Mouse (Mus musculus) layer of hippocampus, adult 18-20 months (tissue): ENCODE results near the gene Il18. TPM values are rescaled to one million over a fixed set of nuclear protein-coding genes. Genes with fewer than 3 reads are reported as not detected.
"Not testable (repeated sequence)": the region's sequence is repeated elsewhere in the genome, so short reads cannot be mapped to it uniquely, and the experiment has no call there.

ENCODE experiments used
- DNase-seq, 2 experiments: peaks; one replicate each; pipeline ENCODE4 v3.0.0; 2022; ENCODE audit warnings: low spot score in 2 of 2
- total RNA-seq, 2 experiments: library from RNA; stranded (reverse); gene quantifications; 2 replicates each; pipeline ENCODE4 v1.2.3; 2021

Gene Il18
- total RNA-seq, 2 experiments from 2014 or later: 25.1 to 27.9 TPM

GRCm38 (mm10) chr9:50603189-50603997 is 48.8 kb downstream of the Il18 start, which contains the start of the genes Sdhd and Timm8b:
Gene Sdhd (minus strand): TSS chr9:50603812.
Gene Timm8b (plus strand): TSS chr9:50603910.
- DNase-seq: peak; percentile 93 to 97

DNA sequence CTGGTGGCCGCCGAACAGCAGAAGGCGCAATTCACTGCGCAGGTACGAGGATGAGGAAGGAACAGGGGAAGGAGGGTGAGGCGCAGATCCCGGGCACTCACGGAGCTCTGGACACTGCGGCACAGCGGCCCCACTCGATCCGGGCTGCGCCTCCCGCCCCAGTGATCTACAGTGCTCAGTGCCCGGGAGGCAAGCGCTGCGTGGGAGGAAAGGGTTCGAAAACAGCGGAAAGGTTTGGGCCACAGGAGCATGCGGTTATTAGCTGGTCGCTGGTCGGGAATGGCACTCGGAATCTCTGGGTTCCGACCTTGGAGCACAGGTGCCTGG is 49.3 kb downstream of the Il18 start:
- DNase-seq: no peak

DNA sequence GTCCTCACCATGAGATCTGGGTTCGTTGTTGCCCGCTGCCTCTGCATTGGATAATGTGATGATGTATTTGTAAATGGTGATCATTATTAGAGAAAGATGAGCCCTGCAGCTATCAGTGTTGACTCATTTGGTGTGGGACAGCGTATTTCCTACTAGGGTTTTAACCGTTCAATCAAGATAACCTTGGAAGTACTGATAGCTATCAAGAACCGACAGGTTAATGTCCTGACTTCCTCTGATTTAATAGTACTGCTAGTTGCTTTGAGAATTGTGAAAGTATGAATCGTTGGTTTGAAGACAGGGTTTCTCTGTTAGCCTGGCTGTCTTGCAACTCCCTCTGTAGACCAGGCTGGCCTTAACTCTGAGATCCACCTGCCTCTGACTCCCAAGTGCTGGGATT is 49.7 kb downstream of the Il18 start:
- DNase-seq: no peak

GRCm38 (mm10) chr9:50612115-50612514 is 57.5 kb downstream of the Il18 start:
- DNase-seq: no peak

GRCm38 (mm10) chr9:50616161-50616560 is 61.5 kb downstream of the Il18 start:
- no peak for DNase-seq

- DNase-seq: peak; percentile 83 to 95
These were observed 62.4 kb downstream of the Il18 start, which contains the start of the genes Pih1d2 and Nkapd1 for GRCm38 (mm10) chr9:50616766-50617603. Gene Pih1d2 (plus strand): TSS chr9:50617321. Gene Nkapd1 (minus strand): TSS chr9:50617464.

- DNase-seq: no peak
These were observed 63.2 kb downstream of the Il18 start for GRCm38 (mm10) chr9:50617794-50618330.

DNA sequence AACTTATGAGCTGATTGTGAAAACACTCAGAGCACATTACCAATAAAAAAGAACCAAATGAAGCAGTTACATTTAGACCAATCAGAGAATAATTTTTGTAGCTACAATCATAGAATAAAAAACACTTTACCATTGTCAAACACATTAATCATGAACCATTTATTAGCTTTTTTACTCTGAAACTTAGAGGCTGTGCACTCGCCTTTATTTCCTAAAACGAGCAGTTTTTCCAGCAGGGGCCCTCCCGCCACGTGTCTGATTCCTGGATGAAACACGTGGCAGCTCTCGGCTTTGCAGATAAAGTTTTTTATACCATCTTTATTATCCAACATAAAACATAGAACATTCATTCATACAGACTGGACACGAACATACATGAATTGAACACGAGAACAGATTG is 76.3 kb downstream of the Il18 start:
- DNase-seq: not testable (repeated sequence)

Other genes starting within 250 kb of the Il18 start
- gene Rpl10-ps3, start 209.9 kb upstream of the Il18 start, total RNA-seq: 100 to 1,000 TPM; 378 to 414 TPM
- gene Plet1, start 60.3 kb upstream of the Il18 start, total RNA-seq: under 1 TPM in 1 of 2 experiments, not detected in 1; 0.25 TPM
- 10 to 100 TPM; 30.7 to 36.7 TPM for gene Pts, start 26.1 kb upstream of the Il18 start, total RNA-seq
- gene Bco2, start 354 bp downstream of the Il18 start, total RNA-seq: 1 to 10 TPM; 4.0 to 4.1 TPM
- not detected for gene Tex12, start 6.5 kb downstream of the Il18 start, total RNA-seq
- gene Sdhd, start 49.0 kb downstream of the Il18 start, total RNA-seq: 100 to 1,000 TPM; 118 to 124 TPM
- gene Timm8b, start 49.1 kb downstream of the Il18 start, total RNA-seq: 100 to 1,000 TPM; 212 to 222 TPM
- 1 to 10 TPM; 2.3 to 2.8 TPM for gene Pih1d2, start 62.5 kb downstream of the Il18 start, total RNA-seq
- gene Nkapd1, start 62.6 kb downstream of the Il18 start, total RNA-seq: 10 to 100 TPM; 18.3 to 19.5 TPM
- 100 to 1,000 TPM; 122 to 124 TPM for gene Dlat, start 105.0 kb downstream of the Il18 start, total RNA-seq
- gene Dixdc1, start 184.7 kb downstream of the Il18 start, total RNA-seq: 10 to 100 TPM; 77.1 to 84.1 TPM
- 1 to 10 TPM; 1.2 to 1.5 TPM for gene 2310030G06Rik, start 191.7 kb downstream of the Il18 start, total RNA-seq
- 100 to 1,000 TPM; 171 to 201 TPM for gene Cryab, start 196.5 kb downstream of the Il18 start, total RNA-seq
- 1 to 10 TPM in 1 of 2 experiments, under 1 TPM in 1; 0.67 to 1.9 TPM for gene Hspb2, start 197.5 kb downstream of the Il18 start, total RNA-seq
- 1 to 10 TPM; 5.2 to 5.9 TPM for gene Fdxacb1, start 213.4 kb downstream of the Il18 start, total RNA-seq
- 10 to 100 TPM; 27.3 to 28.0 TPM for gene Alg9, start 220.2 kb downstream of the Il18 start, total RNA-seq
- gene 1110032A03Rik, start 220.7 kb downstream of the Il18 start, total RNA-seq: 10 to 100 TPM; 27.4 to 32.7 TPM